10 mouse cellular contexts compared by ENCODE assay signal in genomic region chrX:41957161-41957560, GRCm38 (mm10). TPM values are rescaled to one million over a fixed set of nuclear protein-coding genes. Genes with fewer than 3 reads are reported as not detected.
DNase-seq lines count a peak whose midpoint lies in the region; ATAC-seq and TF ChIP-seq lines count a peak whose summit lies in the region.
"Had no signal": no experiment of that assay in that cellular context is flagged by ENCODE, and none has a peak within 500 bp of the region (broad histone marks: within the 10 kb centered on the region; RNA-seq: fewer than 3 reads in every experiment).

No protein-coding gene starts in this region.

- no peak overlapping the region for H3K27ac ChIP-seq in hindbrain, embryonic 10.5 days
- H3K27ac ChIP-seq in hindbrain, embryonic 14.5 days: no peak overlapping the region
- H3K27ac ChIP-seq: limb, embryonic 13.5 days had no signal

- H3K9ac ChIP-seq in hindbrain, embryonic 14.5 days: no peak overlapping the region
- H3K9ac ChIP-seq: limb, embryonic 13.5 days had no signal

- H3K9me3 ChIP-seq in hindbrain, embryonic 10.5 days: no peaks in the 10 kb centered on the region
- no peaks in the 10 kb centered on the region for H3K9me3 ChIP-seq in hindbrain, embryonic 14.5 days (ENCODE audit: control insufficient read depth, low read length)
- H3K9me3 ChIP-seq in E14TG2a.4 (ENCODE audit: low read length): no peaks in the 10 kb centered on the region
- H3K9me3 ChIP-seq: limb, embryonic 13.5 days had no signal

- H3K4me1 ChIP-seq in hindbrain, embryonic 10.5 days (replicated peaks): no peaks in the 10 kb centered on the region
- H3K4me1 ChIP-seq in hindbrain, embryonic 14.5 days (replicated peaks; ENCODE audit: control insufficient read depth, insufficient read depth, low read length): no peaks in the 10 kb centered on the region
- H3K4me1 ChIP-seq in E14TG2a.4 (replicated peaks; ENCODE audit: low read depth, low read length): no peaks in the 10 kb centered on the region
- H3K4me1 ChIP-seq: limb, embryonic 13.5 days had no signal

- no peaks in the 10 kb centered on the region for H3K36me3 ChIP-seq in hindbrain, embryonic 10.5 days
- no peaks in the 10 kb centered on the region for H3K36me3 ChIP-seq in hindbrain, embryonic 14.5 days (replicated peaks; ENCODE audit: control insufficient read depth, insufficient read depth)
- no peaks in the 10 kb centered on the region for H3K36me3 ChIP-seq in E14TG2a.4 (ENCODE audit: insufficient read depth, low read length)
- H3K36me3 ChIP-seq: limb, embryonic 13.5 days had no signal

- H3K27me3 ChIP-seq in hindbrain, embryonic 10.5 days (ENCODE audit: insufficient read depth, poor library complexity, severe bottlenecking): no peaks in the 10 kb centered on the region
- no peaks in the 10 kb centered on the region for H3K27me3 ChIP-seq in hindbrain, embryonic 14.5 days (ENCODE audit: control insufficient read depth, insufficient read depth, low read length)
- H3K27me3 ChIP-seq in E14TG2a.4 (ENCODE audit: insufficient read depth, low read length): no peaks in the 10 kb centered on the region
- H3K27me3 ChIP-seq: limb, embryonic 13.5 days had no signal

- peak; percentile 60 for TF ChIP-seq CTCF in E14TG2a.4 (conservative IDR thresholded peaks at IDR 0.05; ENCODE audit: low read length)

- peak; percentile 2 for DNase-seq in hindbrain, embryonic 10.5 days (ENCODE audit: low spot score)
- no peak for DNase-seq in hindbrain, embryonic 14.5 days (ENCODE audit: low spot score)
- peak; percentile 1 for DNase-seq in embryo, embryonic 9.5 days (ENCODE audit: extremely low spot score)
- peak; percentile 26 for DNase-seq in spleen, adult 12 weeks (ENCODE audit: low spot score)
- DNase-seq in layer of hippocampus, postnatal 25 days (ENCODE audit: extremely low spot score in 1 of 2, low spot score in 1 of 2): no peak
- no peak for DNase-seq in ovary, postnatal 36 days (ENCODE audit: low spot score)
- no peak for DNase-seq in right cerebral cortex, postnatal 36 days (ENCODE audit: low spot score in 2 of 2)
- DNase-seq: adrenal gland, adult 8-10 months had no signal

- H3K4me3 ChIP-seq in hindbrain, embryonic 10.5 days: no peak overlapping the region
- no peak overlapping the region for H3K4me3 ChIP-seq in hindbrain, embryonic 14.5 days (replicated peaks; ENCODE audit: low read length)
- H3K4me3 ChIP-seq in E14TG2a.4 (replicated peaks; ENCODE audit: low read length): no peak overlapping the region
- H3K4me3 ChIP-seq: limb, embryonic 13.5 days had no signal

- no peak overlapping the region for H3K4me2 ChIP-seq in hindbrain, embryonic 14.5 days (replicated peaks)
- H3K4me2 ChIP-seq: limb, embryonic 13.5 days had no signal

- ATAC-seq in hindbrain, embryonic 14.5 days (ENCODE audit: low FRiP score): no peak

- 63% methylated on average over 4 of the region's 4 CpGs for WGBS in hindbrain, embryonic 10.5 days
- 65% methylated on average over 4 of the region's 4 CpGs for WGBS in hindbrain, embryonic 14.5 days

RNA-seq across cellular contexts. Expression of gene Thoc2, which starts 36.7 kb away (rescaled TPM):
- polyA plus RNA-seq in hindbrain, embryonic 10.5 days (2016; fragmentation: Nextera tagmentation; extraction: Ambion mirVana): 65.3 and 78.3 TPM in 2 replicates
- polyA plus RNA-seq in hindbrain, embryonic 14.5 days (2014; fragmentation: Nextera tagmentation; extraction: Ambion mirVana): 84.7 and 99.9 TPM in 2 replicates
- total RNA-seq in layer of hippocampus, postnatal 25 days (2021): 10 to 100 TPM; 47.1 to 47.8 TPM

Comparison
In these comparisons a context has a peak if more than half of its experiments do, and no peak if none do; other contexts are left out.
1. DNase-seq: peak in hindbrain, embryonic 10.5 days (single experiment), embryo, embryonic 9.5 days (single experiment) and spleen, adult 12 weeks (single experiment); none in hindbrain, embryonic 14.5 days (single experiment), layer of hippocampus, postnatal 25 days (0 of 2), ovary, postnatal 36 days (single experiment) and right cerebral cortex, postnatal 36 days (0 of 2).